Mouse (Mus musculus): ENCODE data around the gene Btaf1.

Gene Btaf1

DNA sequence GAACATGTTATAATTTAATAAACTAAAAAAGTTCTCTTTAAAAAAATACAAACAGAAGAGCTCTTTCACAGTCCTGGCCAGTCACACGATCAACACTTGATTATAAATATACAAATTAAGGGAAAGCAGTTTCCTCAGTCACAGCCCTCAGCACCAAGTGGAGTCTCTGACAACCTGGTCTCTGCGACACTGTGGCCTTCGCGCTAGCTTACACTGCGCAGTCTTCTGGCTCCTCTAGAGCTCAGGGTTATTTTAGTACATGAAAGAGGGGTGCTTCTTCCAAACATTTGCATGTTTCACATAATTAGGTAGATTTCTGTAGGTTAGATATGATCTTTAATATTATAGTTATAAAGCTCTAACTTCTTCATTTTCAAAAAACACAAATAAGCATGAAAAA is 96.3 kb downstream of the Btaf1 start:
- no peak for DNase-seq (ENCODE audit: low spot score)

DNA sequence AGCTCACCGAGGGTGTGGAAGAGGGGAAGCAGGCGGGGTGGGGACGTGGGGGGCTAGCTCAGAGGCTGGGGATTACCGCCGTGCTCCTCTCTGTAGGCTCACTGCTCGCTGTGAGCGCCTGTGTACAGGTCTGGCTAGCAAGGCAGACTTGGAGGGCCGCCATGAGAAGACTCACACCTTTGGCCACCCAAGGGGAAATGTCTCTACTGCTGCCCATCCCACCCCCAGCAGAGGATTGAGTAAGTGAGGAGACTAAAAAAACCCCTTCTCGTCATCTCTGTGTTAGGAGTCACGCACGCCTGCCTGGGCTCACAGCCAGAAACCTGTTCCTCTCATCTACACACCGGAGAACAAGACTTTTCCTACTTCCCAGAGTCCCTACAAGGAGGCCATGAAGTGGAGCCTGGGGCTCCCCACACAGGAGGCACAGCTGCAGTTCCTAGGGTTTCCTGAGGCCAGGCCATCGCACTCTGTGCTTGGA is 100.0 kb downstream of the Btaf1 start:
- no peak for DNase-seq (ENCODE audit: low spot score)

DNA sequence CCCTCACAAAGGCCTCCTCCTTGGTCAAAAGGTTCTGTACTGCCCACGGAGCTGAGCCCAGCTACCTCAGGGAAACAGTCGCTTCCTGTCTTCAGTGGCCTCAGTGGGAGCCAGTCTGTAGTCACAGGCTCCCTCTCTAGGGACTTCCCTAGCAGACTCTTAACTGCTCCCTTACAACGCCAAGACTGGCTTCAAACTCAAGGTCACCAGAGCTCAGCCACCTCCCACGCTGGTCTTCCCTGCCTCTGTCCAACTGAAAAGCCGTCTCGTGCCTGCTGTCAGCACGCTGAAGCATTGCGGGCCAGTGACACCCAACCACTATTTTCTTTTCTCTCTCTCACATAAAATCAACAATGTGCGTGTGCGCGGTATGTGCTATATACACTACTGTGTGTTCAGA is 100.5 kb downstream of the Btaf1 start:
- peak; percentile 54 for DNase-seq (ENCODE audit: low spot score)

DNA sequence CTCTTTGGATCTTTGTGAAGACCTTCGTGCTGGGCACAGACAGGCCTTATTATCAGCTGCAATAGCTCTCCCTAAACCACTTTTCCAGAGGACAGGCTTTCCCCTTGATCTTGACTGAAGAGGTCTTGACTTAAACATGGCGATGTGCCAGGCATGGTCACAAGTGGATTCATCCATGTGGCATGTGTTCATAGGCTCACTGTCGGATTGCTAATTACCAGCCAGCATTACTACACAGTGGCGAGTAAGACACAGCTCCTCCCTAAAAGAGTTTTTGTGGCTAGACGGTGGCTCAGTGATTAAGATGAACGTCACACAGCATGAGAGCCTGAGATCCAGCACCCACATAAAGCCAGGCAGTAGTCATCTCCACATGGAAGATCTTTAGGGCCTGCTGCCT is 103.9 kb downstream of the Btaf1 start:
- DNase-seq (ENCODE audit: low spot score), result no peak

DNA sequence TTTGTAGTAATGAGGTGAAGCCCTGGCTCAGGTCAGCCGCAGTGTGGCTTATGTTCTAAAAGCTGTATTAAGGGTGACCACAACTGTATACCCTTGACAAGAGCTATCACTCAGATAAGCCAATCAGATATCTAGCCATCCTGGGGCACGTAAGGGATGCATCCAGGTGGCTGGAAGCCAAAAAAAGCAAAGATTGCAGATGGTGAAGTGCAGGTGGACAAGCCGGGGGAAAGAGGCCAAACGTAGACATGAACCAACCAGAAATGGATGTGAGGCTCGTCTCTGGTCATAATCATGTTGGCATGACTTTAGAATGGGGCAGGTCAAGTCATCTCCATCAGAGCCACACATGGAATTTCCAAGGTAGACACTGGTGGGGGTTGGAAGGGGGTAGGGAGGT is 105.6 kb downstream of the Btaf1 start:
- DNase-seq (ENCODE audit: low spot score), result no peak

DNA sequence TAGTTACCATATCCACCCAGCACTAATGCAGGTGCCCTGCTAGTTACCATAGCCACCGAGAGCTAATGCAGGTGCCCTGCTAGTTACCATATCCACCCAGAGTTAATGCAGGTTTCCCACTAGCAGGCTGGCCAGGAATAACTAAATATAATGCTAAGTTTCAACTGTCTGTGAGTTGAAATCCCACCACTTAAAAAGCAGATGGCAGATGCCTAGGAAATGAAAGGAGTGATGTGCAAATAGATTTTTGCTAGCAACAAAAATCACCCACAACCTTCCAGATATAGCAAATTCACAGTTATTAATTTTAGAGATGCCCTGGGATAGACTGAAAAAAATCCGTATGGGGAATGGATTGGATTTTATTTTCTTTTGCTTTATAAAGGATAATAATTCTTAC is 106.5 kb downstream of the Btaf1 start:
- no peak for DNase-seq (ENCODE audit: low spot score)

DNA sequence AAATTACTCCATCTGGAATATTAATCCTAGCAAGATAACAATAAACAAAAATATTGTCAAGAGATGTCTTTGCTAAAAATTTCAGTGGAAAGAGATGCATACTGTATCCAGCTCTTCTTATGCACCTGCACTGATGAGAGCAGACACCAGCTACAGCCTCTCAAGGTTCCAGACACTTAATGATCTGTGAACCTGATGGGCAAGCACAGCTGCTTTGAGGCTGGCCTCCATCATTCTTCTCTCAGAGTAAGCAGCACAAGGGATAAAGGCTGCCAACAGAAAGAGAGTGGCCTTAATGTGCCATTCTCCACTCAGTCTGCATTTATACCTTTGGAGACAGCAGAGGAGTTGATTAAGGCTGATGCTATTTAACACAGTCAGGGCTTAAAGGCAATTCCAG is 115.0 kb downstream of the Btaf1 start:
- DNase-seq (ENCODE audit: low spot score), result no peak

DNA sequence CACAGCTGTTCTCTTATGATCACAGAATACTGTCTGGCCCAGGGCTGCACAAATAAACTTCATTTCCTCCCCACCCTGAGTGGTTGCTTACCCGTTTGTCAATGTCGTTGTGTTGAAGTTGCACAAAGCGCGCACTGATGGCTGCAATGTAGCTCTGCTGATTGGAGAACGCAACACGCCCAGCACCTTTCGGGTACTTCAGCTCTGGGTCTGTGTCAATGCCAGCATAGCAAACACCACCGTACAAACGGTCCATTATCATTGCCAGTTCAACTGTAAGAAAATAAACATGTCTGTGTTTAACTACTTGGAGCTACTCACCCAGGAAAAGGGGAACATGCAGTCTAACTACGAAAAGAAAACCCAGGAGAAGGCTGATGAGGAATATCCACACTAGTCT is 118.6 kb downstream of the Btaf1 start:
- no peak for DNase-seq (ENCODE audit: low spot score)

DNA sequence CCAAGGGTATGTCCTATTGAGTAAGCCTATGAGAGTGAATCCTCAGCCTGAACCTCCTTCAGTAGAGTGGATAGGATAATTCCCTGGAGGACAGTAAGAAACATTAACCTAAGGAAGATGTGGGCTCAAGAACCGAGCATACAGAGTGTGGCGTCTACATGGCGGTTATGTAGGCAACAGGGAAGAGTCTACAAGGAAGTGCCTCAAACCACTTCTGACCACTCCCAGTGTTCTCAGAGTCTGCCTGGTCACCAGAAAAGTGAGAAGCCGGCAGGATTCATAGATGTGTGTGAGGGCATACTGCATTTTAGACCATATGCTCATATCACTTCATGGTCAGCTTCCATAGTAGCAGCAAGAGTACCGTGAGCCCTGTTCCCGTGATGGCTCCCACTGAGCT is 122.6 kb downstream of the Btaf1 start:
- DNase-seq (ENCODE audit: low spot score), result no peak

DNA sequence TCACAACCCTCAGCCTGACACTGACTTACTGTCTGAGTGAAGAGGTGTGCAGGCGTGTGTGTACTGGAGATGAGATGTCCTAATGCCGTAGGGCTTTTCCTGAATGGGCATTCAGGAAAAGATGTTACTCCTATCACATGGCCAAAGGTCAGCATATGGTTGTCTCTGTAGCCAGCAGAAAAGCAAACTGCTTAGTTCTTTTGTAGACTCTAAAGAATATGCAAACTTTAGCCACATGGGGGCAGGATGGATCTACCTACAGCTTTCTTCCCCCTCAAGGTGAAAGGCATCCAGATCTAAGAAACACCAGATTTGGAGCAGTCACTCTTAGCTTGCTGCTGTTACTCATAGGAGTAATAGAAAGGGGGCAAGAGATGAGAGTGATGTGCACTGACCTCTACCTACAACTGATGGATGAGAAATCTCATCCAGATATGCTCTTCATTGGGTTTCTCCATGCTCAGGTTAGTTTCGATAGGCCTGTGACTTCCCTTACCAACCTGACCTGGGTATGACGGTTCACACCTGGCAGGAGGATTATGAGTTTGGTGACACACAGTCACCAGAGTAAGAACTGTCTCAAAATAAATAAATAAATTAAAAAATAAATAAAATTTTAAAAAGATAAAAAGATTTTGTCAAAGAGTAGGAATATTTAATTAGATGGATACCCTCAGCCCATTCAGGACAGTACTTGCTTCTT is 124.9 kb downstream of the Btaf1 start:
- DNase-seq (ENCODE audit: low spot score), result no peak

DNA sequence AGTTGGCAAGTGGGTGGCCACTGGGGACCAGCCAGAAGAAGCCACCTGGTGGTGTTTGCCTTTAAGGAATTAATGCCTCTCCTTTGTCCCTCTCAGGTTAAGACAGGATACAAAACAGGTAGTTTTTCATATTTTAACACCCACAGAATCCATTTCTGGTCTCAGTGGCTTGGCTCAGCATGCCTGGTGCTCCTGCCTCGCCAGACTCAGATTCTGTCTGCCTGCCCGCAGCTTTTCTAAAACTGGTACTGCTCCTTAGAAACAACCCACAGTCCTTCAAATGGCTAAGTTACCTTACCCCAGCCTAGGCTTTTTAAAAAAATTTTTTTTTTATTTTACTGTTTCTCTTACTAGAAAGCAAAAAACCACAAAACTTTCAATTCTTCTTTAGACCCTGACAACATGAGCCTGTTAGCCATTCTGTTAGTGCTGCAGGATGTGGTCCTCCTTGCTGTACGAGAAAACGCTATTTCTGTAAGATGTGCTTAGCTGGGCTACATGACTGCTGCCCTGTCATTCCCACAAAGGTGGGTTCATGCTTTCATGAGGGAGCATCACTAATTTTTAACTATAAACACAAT is 130.2 kb downstream of the Btaf1 start:
- no peak for DNase-seq (ENCODE audit: low spot score)

DNA sequence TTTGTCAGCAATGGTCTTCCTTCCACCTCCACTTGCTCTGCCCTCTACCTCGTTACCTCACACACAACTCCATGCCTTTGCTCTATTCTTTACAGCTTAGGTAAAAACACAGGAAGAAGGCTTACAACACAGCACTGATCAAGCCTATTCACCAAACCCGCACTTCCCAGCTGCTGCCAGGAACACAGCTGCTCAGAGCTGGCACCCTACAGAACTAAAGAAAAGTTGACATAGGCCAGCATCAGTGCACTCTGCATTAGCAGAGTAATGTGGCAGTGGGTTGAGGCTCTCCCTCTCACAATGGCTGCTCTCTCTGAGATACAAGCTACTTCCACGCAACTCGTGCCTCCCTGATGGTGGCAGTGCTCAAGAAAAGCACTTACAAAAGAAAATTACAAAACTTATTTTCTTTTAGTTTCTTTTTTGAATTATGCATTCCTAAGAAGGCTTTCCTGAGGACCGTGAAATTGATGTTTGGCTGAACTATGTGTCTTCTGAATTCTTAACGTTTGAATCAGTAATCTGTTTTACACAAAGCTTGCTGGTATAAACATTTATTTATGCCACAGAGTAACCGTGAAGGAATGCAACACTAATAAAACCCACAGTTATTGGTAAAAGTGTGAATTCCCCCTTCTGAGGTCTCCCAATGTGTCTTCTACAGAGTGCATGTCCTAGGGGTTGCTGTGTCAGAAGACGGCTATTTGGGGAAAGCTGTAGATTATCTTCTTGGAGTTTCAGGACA is 131.5 kb downstream of the Btaf1 start:
- DNase-seq (ENCODE audit: low spot score), result no peak

DNA sequence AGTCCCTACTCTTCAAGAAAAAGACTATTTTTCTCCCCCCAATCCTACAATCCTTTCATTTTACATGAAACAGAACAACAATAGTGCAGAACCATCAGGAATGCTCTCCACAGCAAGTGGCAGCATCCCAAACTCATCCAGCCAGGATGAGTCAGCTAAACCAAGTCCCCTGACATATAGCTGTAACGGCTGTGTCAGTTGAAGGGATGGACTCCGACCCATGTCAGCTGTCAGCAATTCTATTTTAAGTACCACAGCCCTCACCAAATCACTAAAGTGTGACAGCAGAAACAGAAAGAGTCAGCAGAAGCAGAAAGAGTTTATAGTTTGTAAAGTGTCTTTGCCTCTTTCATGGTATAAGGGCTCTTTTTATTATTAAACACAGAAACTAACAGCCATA is 133.7 kb downstream of the Btaf1 start:
- DNase-seq (ENCODE audit: low spot score), result no peak

DNA sequence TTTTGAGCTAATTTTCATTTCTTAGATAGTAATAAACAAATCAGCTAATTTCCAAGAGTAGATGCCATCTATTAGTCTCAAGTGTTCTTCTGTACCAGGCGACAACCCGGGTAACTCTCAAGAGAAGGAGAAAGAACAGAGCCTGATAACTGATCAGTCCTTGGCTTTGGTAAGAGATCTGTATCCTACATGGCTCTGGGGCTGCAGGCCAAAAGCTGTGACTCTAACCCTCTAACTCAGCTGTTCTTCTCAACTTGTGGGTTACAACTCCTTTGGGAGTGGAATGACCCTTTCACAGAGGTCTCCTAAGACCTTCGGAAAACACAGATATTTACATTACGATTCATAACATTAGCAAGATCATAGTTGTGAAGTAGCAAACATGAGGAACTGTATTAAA is 134.2 kb downstream of the Btaf1 start:
- DNase-seq (ENCODE audit: low spot score), result no peak
